In genomic region chr3:158067916-158068315, GRCm38 (mm10) we compare ENCODE assay signal across 26 mouse cellular contexts. TPM values are rescaled to one million over a fixed set of nuclear protein-coding genes. Genes with fewer than 3 reads are reported as not detected.
DNase-seq lines count a peak whose midpoint lies in the region; ATAC-seq and TF ChIP-seq lines count a peak whose summit lies in the region.
"Had no signal": no experiment of that assay in that cellular context is flagged by ENCODE, and none has a peak within 500 bp of the region (broad histone marks: within the 10 kb centered on the region; RNA-seq: fewer than 3 reads in every experiment).

No protein-coding gene starts in this region.

- ATAC-seq in lung, embryonic 14.5 days (ENCODE audit: insufficient read depth), result no peak
- no peak for ATAC-seq in lung, postnatal 0 days
- ATAC-seq in Patski, result peak; percentile 31
- ATAC-seq in CD4-positive, CD25-positive, alpha-beta regulatory T cell, adult 4 months, result no peak
- ATAC-seq: forebrain, embryonic 15.5 days; hindbrain, embryonic 16.5 days; intestine, embryonic 15.5 days had no signal

- 63% methylated on average over 7 of the region's 7 CpGs for WGBS in lung, embryonic 14.5 days
- 55% methylated on average over 7 of the region's 7 CpGs for WGBS in lung, postnatal 0 days

- no peak for TF ChIP-seq POLR2A in myocyte (IDR thresholded peaks at IDR 0.05; ENCODE audit: insufficient read length, low read depth)

- no peak for TF ChIP-seq EP300 in lung, postnatal 0 days (IDR thresholded peaks at IDR 0.05)

- no peak overlapping the region for H3K27ac ChIP-seq in lung, embryonic 14.5 days (ENCODE audit: low read depth)
- H3K27ac ChIP-seq in lung, postnatal 0 days (ENCODE audit: low read length), result no peak overlapping the region
- H3K27ac ChIP-seq: embryonic facial prominence, embryonic 10.5 days; embryonic facial prominence, embryonic 13.5 days; forebrain, embryonic 12.5 days; forebrain, embryonic 15.5 days; heart, embryonic 15.5 days; hindbrain, embryonic 10.5 days; hindbrain, embryonic 13.5 days; intestine, embryonic 15.5 days had no signal

- H3K36me3 ChIP-seq in lung, embryonic 14.5 days (ENCODE audit: insufficient read depth), result peaks cover 15% of the 10 kb centered on the region
- no peaks in the 10 kb centered on the region for H3K36me3 ChIP-seq in lung, postnatal 0 days (ENCODE audit: insufficient read depth, low read length)
- H3K36me3 ChIP-seq in myocyte (ENCODE audit: control insufficient read depth, insufficient read depth), result peaks cover 3% of the 10 kb centered on the region
- H3K36me3 ChIP-seq: intestine, embryonic 15.5 days had no signal

- H3ac ChIP-seq in myocyte (ENCODE audit: control insufficient read depth, insufficient read length), result no peak overlapping the region

- TF ChIP-seq CTCF in lung, embryonic 14.5 days (IDR thresholded peaks at IDR 0.05; ENCODE audit: low read depth), result no peak
- TF ChIP-seq CTCF in lung, postnatal 0 days (IDR thresholded peaks at IDR 0.05), result no peak
- no peak for TF ChIP-seq CTCF in Patski (IDR thresholded peaks at IDR 0.05)

- no peaks in the 10 kb centered on the region for H3K4me1 ChIP-seq in lung, embryonic 14.5 days (ENCODE audit: insufficient read depth)
- H3K4me1 ChIP-seq in lung, postnatal 0 days (ENCODE audit: insufficient read depth, low read depth, low read length), result no peaks in the 10 kb centered on the region
- H3K4me1 ChIP-seq: forebrain, embryonic 12.5 days; forebrain, embryonic 15.5 days; heart, embryonic 15.5 days; hindbrain, embryonic 10.5 days; hindbrain, embryonic 13.5 days; intestine, embryonic 15.5 days had no signal

- POLR2A ChIA-PET in Patski (lab: Charles Lee), result no interaction called here

- in situ Hi-C loops in Patski (cut with MboI; ENCODE audit: low pct_unique_long_range_greater_than_20kb), result no loop called here

- CTCF ChIA-PET in Patski (lab: Charles Lee), result interaction anchor here (0.7 to 2.9 kb wide), 3 partner anchors 11 to 24 kb away, joined by 3 to 11 read pairs (median 4); no protein-coding TSS in a partner anchor

- peak; percentile 24 for DNase-seq in lung, embryonic 14.5 days
- no peak for DNase-seq in lung, postnatal 0 days (ENCODE audit: low spot score)
- DNase-seq in Patski (ENCODE audit: low read depth, low spot score), result no peak
- no peak for DNase-seq in layer of hippocampus, adult 9-11 months
- DNase-seq: adrenal gland, postnatal 10 days; cerebellum, adult 18-20 months; cerebellum, adult 9-11 months; cerebellum, postnatal 25 days; gastrocnemius, postnatal 10 days; gastrocnemius, postnatal 36 days; heart, postnatal 10 days; heart, postnatal 36 days; kidney, adult 18-20 months had no signal

- H3K79me2 ChIP-seq in myocyte (ENCODE audit: control insufficient read depth, insufficient read depth), result no peaks in the 10 kb centered on the region

- H3K9ac ChIP-seq in lung, embryonic 14.5 days, result no peak overlapping the region
- no peak overlapping the region for H3K9ac ChIP-seq in lung, postnatal 0 days (replicated peaks; ENCODE audit: low read depth)
- H3K9ac ChIP-seq: embryonic facial prominence, embryonic 13.5 days; forebrain, embryonic 12.5 days; forebrain, embryonic 15.5 days; heart, embryonic 15.5 days; hindbrain, embryonic 13.5 days; intestine, embryonic 15.5 days had no signal

- H3K9me3 ChIP-seq in lung, embryonic 14.5 days (ENCODE audit: low read depth, low read length), result no peaks in the 10 kb centered on the region
- H3K9me3 ChIP-seq in lung, postnatal 0 days (ENCODE audit: low read length), result no peaks in the 10 kb centered on the region
- H3K9me3 ChIP-seq: embryonic facial prominence, embryonic 10.5 days; embryonic facial prominence, embryonic 13.5 days; forebrain, embryonic 12.5 days; forebrain, embryonic 15.5 days; heart, embryonic 15.5 days; hindbrain, embryonic 10.5 days; hindbrain, embryonic 13.5 days; intestine, embryonic 15.5 days had no signal

- no peak overlapping the region for H3K4me2 ChIP-seq in lung, embryonic 14.5 days
- H3K4me2 ChIP-seq in lung, postnatal 0 days (replicated peaks; ENCODE audit: low read depth, low read length), result no peak overlapping the region
- H3K4me2 ChIP-seq in myocyte (ENCODE audit: low read depth), result no peak overlapping the region
- H3K4me2 ChIP-seq: embryonic facial prominence, embryonic 13.5 days; forebrain, embryonic 12.5 days; forebrain, embryonic 15.5 days; heart, embryonic 11.5 days; heart, embryonic 15.5 days; hindbrain, embryonic 13.5 days; intestine, embryonic 15.5 days had no signal

- no peaks in the 10 kb centered on the region for H3K27me3 ChIP-seq in lung, embryonic 14.5 days (ENCODE audit: insufficient read depth, low read length)
- H3K27me3 ChIP-seq in lung, postnatal 0 days (replicated peaks; ENCODE audit: insufficient read depth, low read length), result no peaks in the 10 kb centered on the region
- no peaks in the 10 kb centered on the region for H3K27me3 ChIP-seq in Patski
- no peaks in the 10 kb centered on the region for H3K27me3 ChIP-seq in myocyte (ENCODE audit: control insufficient read depth, insufficient read depth, insufficient read length)
- H3K27me3 ChIP-seq: embryonic facial prominence, embryonic 13.5 days; forebrain, embryonic 12.5 days; forebrain, embryonic 15.5 days; heart, embryonic 15.5 days; hindbrain, embryonic 13.5 days; intestine, embryonic 15.5 days had no signal

- H3K4me3 ChIP-seq in lung, embryonic 14.5 days (ENCODE audit: low read depth, low read length), result no peak overlapping the region
- H3K4me3 ChIP-seq in lung, postnatal 0 days (ENCODE audit: low read depth, low read length), result no peak overlapping the region
- no peak overlapping the region for H3K4me3 ChIP-seq in myocyte
- H3K4me3 ChIP-seq: embryonic facial prominence, embryonic 10.5 days; embryonic facial prominence, embryonic 13.5 days; erythroblast, embryonic 14.5 days; forebrain, embryonic 12.5 days; forebrain, embryonic 15.5 days; heart, embryonic 15.5 days; hindbrain, embryonic 10.5 days; hindbrain, embryonic 13.5 days; intestine, embryonic 15.5 days had no signal

TF ChIP-seq in myocyte, 11 proteins besides CTCF, POLR2A, EP300 and RAD21:
- no peak for TF ChIP-seq E2F4 (IDR thresholded peaks at IDR 0.05; ENCODE audit: insufficient read depth)
- TF ChIP-seq MYOD1 (IDR thresholded peaks at IDR 0.05; ENCODE audit: control insufficient read depth in 1 of 3, insufficient read length in 2 of 3, low read depth in 2 of 3), result peak in 2 of 3 experiments; percentile 31 to 53

RNA-seq across cellular contexts. Expression of gene Lrrc40, which starts 31.5 kb away (rescaled TPM):
- 63.4 and 66.3 TPM in 2 replicates for polyA plus RNA-seq in lung, embryonic 14.5 days (2014; fragmentation: Nextera tagmentation; extraction: Ambion mirVana)
- 15.1 and 16.5 TPM in 2 replicates for polyA plus RNA-seq in lung, postnatal 0 days (2015; fragmentation: Nextera tagmentation; extraction: Ambion mirVana)
- polyA plus RNA-seq in Patski (2021) (48.1 TPM), myocyte (2012; fragmentation: generic; extraction: Trizol) (6.4 TPM)
- 10 to 100 TPM; 30.0 to 30.4 TPM for polyA plus RNA-seq in CD4-positive, CD25-positive, alpha-beta regulatory T cell, adult 4 months (2017; shearing (Covaris generic))

RNA-seq across cellular contexts. Expression of gene Srsf11, which starts 31.5 kb away (rescaled TPM):
- 304 and 309 TPM in 2 replicates for polyA plus RNA-seq in lung, embryonic 14.5 days (2014; fragmentation: Nextera tagmentation; extraction: Ambion mirVana)
- polyA plus RNA-seq in lung, postnatal 0 days (2015; fragmentation: Nextera tagmentation; extraction: Ambion mirVana), result 190 and 200 TPM in 2 replicates
- polyA plus RNA-seq in Patski (2021), result 305 TPM
- 46.2 TPM for polyA plus RNA-seq in myocyte (2012; fragmentation: generic; extraction: Trizol)
- polyA plus RNA-seq in CD4-positive, CD25-positive, alpha-beta regulatory T cell, adult 4 months (2017; shearing (Covaris generic)), result 100 to 1,000 TPM; 143 to 150 TPM
